Mouse (Mus musculus) gastrocnemius, adult 18-20 months (tissue): ENCODE measurements at regions not wholly inside any gene's neighbourhood (a gene's known extent, or its start where the extent isn't known, plus 50 kb on each side); places are given as distances from the start of the nearest gene placed in this dataset.

ENCODE experiments used
- DNase-seq: peaks from one replicate; pipeline ENCODE4 v3.0.0; 2021; ENCODE audit warnings: low spot score

- DNase-seq: no peak
These were observed 446.8 kb downstream of the Ate1 start for GRCm38 (mm10) chr7:130073388-130073787.

DNA sequence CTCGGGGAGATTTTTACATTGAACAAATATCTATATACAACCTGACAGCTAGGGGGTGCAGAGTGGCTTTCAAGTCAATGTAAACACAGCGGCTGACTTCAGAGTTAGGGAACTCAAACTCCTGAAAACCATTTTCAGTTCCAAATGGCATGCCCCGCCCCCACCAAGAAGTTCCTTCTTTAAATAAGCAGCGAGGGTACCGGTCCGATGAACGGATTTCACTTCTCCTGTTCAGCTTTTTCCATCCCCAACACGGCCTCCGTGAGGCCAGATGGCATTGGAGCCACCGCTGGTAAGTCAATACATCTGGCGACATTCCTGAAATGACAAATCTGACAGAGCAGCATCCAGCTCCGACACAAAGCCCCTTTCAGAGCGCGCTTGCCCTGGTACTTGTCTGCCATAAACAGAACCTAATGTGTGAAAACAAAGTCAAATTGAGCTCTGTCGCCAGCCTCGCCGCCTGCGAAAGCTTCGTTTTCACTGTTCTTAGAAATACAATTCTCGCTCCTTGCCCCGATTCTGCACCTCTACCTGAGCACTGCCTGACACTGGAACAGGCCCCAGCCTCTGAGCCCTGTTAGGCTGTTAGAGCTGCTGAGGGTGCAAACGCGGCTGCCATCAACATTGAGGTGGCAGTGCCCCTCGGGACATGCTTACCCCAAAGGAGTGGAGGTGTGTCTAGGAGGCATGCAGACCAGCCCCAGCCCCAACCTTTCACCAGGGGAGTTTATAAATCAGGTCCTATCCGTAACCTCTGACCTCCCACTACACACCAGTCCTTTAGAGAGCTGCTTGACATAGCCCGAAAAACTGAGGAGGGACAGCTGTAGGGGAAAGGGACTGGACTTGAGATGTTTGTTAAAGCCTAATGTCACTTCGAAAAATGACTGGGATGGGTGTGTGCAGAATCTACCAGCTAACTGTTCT lies 446.0 kb downstream of the Ate1 start:
- no peak for DNase-seq

DNA sequence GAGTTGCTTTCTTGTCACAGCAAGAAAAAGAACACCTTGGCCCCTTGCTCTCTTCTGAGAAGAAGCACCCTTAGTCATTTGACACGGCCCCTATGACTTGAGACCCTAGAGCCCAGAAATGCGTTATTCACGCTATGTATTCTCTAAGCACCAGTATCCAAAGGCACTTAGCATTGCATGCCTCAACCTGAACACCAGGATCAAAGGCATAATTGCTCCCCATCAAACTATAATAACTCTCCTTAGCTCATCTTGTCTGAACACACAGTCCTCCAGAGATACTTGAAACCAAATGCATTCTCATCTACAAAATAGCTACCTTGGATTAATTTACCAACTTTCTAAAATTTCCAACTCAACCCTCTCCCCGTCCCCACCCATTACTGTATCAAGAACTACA lies 437.5 kb downstream of the Ate1 start:
- DNase-seq: no peak

DNA sequence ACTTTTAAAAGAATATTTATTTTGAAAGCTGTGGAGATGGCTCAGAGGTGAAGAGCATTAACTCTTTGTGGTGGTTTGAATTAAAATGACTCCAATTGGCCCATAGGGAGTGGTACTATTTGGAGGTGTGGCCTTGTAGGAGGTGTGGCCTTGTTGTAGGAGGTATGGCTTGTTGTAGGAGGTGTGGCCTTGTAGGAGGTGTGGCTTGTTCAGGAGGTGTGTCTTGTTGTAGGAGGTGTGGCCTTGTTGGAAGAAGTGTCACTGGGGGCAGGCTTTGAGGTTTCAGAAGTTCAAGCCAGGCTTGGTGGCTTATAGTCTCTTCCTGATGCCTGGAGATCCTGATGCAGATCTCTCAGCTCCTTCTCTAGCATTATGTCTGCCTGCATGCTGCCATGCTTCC lies 434.5 kb downstream of the Ate1 start:
- DNase-seq: no peak

GRCm38 (mm10) chr7:130089896-130090610 lies 430.1 kb downstream of the Ate1 start:
- DNase-seq: no peak

DNA sequence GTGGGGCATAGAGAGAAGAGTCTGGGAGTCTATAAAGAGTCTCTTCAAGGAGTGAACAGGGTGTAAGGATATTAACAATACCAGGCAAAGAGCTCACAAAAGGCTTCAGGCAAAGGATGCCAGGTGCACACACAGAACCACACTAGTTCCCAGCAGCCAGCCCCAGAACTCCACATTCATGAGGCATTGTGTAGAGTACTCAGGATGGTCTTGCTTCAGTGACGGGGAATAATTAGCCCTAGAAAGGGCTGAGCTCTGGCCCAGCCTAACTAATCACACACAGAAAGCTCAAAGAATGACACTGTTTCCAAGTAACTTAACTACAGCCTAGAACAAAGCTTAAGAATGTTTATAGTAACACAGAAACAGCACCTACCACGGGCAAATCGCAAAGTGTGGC lies 428.2 kb downstream of the Ate1 start:
- DNase-seq: no peak

- DNase-seq: no peak
These were observed 425.0 kb downstream of the Ate1 start for GRCm38 (mm10) chr7:130095141-130095540.

GRCm38 (mm10) chr7:130098606-130099005 lies 421.6 kb downstream of the Ate1 start:
- no peak for DNase-seq

- no peak for DNase-seq
These were observed 417.5 kb downstream of the Ate1 start for GRCm38 (mm10) chr7:130102671-130103070.

- DNase-seq: no peak
These were observed 413.2 kb downstream of the Ate1 start for GRCm38 (mm10) chr7:130106961-130107360.

GRCm38 (mm10) chr7:130108362-130108761 lies 411.8 kb downstream of the Ate1 start:
- no peak for DNase-seq
